Mouse (Mus musculus): ENCODE results near the gene Itgav.

The Itgav gene

DNA sequence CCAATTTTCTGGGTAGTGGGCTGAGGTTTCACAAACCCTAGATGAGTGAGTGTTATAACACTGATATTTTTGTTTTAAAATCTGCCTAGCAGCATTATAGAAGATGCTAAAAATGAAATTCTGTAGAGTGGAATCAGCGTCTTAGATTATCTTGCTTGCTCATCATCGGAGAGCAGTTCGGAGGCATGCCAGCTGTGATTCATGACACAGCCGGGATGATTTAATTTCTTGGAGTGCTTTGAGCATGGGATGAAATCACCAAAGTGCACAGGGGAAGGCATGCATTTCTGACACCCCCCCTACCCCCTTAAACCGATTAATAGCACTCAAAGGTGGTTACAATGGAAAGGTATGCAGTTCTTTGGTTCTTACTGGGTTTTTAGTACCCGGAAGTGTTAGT, 89.8 kb downstream of the Itgav start:
- DNase-seq (ENCODE audit: low spot score in 2 of 2) = peak; percentile 50 to 61

DNA sequence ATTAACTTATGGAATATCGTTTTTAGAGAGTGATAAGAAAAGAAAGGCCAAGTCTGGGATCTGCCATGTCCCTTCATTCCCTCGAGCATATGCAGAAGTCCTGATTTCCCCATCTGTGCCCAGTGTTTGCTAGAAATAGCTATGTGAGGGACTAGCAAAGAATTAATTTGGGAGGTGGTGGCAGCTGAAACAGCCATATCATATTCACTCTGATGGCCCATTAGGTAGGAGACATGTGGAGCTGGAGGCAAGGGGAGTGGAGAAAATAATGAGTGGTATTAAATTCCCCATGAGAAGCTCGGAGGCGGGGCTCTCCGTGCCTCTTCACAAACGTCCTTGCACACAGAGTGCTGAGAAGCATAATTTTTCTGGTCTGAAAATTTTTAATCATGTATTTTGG, 92.0 kb downstream of the Itgav start:
- DNase-seq (ENCODE audit: low spot score in 2 of 2) = no peak

DNA sequence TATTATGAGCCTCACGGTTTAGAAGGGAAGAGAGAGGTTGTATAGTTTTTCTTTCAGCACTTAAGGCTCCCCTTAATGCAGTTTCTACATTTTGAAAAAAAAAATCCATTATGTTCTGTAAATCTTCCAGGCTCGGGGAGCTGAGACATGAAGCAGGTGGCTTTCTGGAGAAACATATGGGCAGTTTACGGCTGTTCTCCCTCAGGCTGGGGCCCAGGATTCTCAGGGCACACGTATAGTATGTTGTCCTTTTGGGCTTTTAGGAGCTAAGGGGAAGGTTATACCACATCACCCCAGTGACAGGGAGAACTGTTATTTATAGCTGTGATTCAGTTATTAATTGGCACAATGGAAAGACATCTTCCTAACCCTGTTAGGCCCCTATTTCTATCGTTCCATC, 101.0 kb downstream of the Itgav start:
- no peak for DNase-seq (ENCODE audit: low spot score in 2 of 2)

DNA sequence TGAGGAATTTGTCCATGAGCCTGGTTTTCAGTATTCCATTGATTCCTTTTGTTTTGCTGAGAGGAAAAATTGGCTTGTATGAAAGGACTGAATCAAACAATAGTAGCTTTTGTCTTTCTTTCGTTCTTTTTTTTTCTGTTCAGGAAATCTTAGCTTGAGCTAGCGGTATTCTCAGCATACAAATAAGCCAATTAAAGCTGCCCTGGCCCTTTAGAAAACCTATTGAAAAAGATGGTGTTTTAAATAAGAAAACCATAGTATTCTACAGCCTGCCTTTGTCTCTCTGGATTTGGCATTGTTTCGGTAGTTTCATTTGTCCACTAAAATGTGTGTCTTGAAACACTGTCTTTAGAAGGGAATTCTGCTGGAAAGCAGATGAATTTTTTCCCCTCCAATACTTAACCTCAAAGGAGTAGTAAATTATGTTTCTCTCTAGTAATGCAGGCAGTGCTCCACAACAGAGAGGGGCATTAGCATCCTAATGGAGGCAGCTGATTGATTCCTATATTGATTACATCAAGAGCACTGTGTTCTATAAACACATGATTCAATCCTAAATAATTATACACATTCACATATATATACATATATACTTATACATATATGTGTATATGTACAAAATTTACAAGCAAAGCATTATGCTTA, 104.8 kb downstream of the Itgav start:
- DNase-seq (ENCODE audit: low spot score in 2 of 2) = no peak

DNA sequence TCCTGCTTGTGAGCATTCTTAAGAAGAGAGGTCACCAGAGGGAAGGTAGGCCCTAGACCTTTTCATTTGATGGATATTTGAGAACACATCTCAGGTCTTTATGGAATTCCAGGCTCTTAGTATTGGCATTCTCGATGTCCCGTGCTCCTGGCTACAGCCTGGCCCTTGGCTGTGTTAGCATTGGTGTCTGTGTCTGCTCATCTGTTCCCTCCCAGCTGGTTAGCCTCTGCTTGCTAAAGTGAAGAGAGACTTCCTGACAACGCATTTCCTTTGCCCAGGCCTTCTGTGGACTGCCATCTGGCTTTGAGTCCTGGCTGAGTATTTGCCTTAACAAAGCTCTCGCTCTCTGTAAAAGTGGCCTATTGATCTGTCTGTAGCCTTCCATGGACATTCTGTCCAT, 108.7 kb downstream of the Itgav start:
- DNase-seq (ENCODE audit: low spot score in 2 of 2) = no peak

DNA sequence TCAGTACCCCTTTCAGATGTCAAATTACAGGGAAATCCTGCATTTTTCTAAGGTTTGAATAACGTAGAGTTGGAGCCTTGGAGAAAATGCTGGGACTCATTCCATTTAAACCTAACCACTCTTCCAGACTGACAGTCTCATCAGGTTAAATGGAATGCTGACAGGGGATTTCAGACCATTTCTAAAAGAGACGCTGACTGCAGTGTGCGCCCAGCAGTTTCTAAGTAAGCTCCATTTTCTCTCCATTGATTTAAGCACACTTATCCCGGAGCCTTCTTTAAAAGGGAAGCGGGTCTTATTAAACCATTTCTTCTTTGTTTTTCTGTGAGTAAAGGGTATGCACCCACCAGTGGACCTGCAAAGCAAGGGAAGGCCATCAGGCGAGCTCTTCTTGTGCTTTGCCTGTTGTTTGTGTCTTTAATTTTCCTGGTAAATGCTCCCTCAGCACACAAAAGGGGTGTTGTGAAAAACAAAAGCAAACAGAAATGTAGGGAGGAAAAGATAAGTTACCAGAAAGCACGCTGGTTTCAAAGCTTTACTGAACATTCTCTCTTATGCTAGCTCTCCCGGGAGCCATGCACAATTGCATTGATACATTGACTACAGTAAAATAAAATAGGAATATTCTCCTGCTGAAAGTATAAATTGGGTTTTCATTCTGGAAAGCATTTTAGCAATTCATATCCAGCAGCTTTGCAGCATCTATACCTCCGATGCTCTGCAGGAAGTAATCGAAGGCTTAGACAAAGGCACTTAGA, 111.3 kb downstream of the Itgav start:
- DNase-seq (ENCODE audit: low spot score in 2 of 2) = no peak

DNA sequence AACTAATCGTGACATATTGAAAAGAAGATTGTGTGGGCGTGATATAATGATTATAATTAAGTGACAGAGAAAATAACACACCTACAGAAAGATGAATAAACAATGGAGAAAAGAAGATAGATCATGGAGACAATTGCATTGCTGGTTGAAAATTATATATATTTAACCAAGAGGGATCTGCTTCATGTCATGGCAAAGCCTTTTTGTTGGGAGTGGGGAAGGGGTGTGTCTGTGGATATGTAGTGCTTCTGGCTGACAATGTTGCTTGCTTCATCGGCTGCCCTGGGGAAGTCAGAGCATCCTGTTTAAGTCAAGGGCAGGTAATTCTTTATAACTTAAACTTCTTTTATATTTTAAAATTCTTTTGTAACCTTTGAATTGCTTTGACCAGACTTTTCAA, 124.3 kb downstream of the Itgav start:
- no peak for DNase-seq (ENCODE audit: low spot score in 2 of 2)

DNA sequence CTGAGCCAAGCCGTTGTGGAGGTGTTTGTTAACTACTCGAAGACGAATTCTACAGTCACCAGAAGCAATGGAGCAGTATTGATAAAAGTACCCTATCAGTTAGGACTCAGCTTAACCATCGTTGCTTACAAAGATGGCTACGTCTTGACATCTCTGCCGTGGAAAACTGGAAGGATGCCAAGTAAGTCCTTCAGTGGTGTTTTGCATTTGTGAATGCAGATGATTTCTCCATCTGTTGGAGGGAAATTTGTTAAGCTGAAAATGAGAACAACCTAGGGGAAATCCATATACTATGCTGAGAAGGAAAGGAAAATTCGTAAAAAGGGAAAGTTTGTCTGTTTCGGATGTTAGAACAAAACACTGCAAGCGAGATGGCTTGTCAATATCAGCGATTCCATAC, 129.2 kb downstream of the Itgav start:
- no peak for DNase-seq (ENCODE audit: low spot score in 2 of 2)

DNA sequence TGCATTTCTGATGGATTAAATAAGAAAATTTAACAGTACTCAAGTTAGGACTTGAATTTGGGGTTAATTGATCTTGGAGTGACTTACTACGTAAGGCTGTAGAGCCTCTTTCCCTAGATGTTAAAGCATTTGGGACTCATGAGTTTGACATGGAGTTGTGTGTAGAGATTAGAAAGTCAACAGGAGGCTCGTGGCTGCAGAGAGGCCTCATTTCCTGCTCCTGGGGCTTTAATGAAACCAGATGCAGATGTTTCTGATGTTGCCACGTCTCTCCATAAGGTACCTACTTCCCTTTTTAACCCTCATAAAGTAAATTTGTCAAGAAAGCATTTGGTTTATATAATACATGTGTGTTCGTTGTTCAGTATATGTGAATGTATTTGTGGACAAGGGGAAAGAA, 132.0 kb downstream of the Itgav start:
- no peak for DNase-seq (ENCODE audit: low spot score in 2 of 2)

Measured in right cerebral cortex, postnatal 36 days (tissue).